Mouse (Mus musculus) heart, embryonic 15.5 days (tissue): ENCODE measurements around the gene Gdf15. TPM values are rescaled to one million over a fixed set of nuclear protein-coding genes. Genes with fewer than 3 reads are reported as not detected.

Experiments
- ATAC-seq: fragments of 200-750 bp; cut with Nextera tagmentation; replicated peaks from 2 replicates; pipeline ENCODE4 v1.8.0; 2017; ENCODE audit warnings: low read depth, moderate TSS enrichment; ENCODE audit not compliant: insufficient number of reproducible peaks, insufficient read depth, low FRiP score
- H3K27ac ChIP-seq: fragments of 300-500 bp; sonication (generic); 2 replicates; pipeline ENCODE4 v1.5.1; 2015; ENCODE audit warnings: mild to moderate bottlenecking, inconsistent platforms
- H3K27me3 ChIP-seq: fragments of 300-500 bp; sonication (generic); 2 replicates; pipeline ENCODE4 v1.6.1; 2015; ENCODE audit warnings: inconsistent platforms
- H3K36me3 ChIP-seq: fragments of 300-500 bp; sonication (generic); 2 replicates; pipeline ENCODE4 v1.6.1; 2015; ENCODE audit warnings: mild to moderate bottlenecking, inconsistent platforms
- H3K4me1 ChIP-seq: fragments of 300-500 bp; sonication (generic); replicated peaks from 2 replicates; pipeline ENCODE4 v1.6.1; 2015; ENCODE audit warnings: inconsistent platforms
- H3K4me2 ChIP-seq: fragments of 300-500 bp; sonication (generic); 2 replicates; pipeline ENCODE4 v1.6.1; 2015; ENCODE audit warnings: inconsistent platforms, mild to moderate bottlenecking, moderate library complexity
- H3K4me3 ChIP-seq: fragments of 300-500 bp; sonication (generic); 2 replicates; pipeline ENCODE4 v1.5.1; 2015; ENCODE audit warnings: mild to moderate bottlenecking, inconsistent platforms
- H3K9ac ChIP-seq: fragments of 300-500 bp; sonication (generic); 2 replicates; pipeline ENCODE4 v1.6.1; 2015; ENCODE audit warnings: mild to moderate bottlenecking, inconsistent platforms
- H3K9me3 ChIP-seq: fragments of 300-500 bp; sonication (generic); replicated peaks from 2 replicates; pipeline ENCODE4 v1.6.1; 2016; ENCODE audit warnings: inconsistent platforms
- WGBS: fragments of 180-500 bp; shearing (Covaris S2); methylation state at CpG from one replicate; pipeline ENCODE4 v1.1.7; 2015; ENCODE audit warnings: mixed read lengths; 5-methylcytosine and 5-hydroxymethylcytosine counted together
- polyA plus RNA-seq: library from polyadenylated mRNA; unstranded; fragments of >200 nt; fragmentation: Nextera tagmentation; extraction: Ambion mirVana; gene quantifications from 2 replicates; pipeline ENCODE4 v1.2.1, GENCODE M21; 2015

The Gdf15 gene
- polyA plus RNA-seq, 1 experiment from 2014 or later, result 0.89 TPM

DNA sequence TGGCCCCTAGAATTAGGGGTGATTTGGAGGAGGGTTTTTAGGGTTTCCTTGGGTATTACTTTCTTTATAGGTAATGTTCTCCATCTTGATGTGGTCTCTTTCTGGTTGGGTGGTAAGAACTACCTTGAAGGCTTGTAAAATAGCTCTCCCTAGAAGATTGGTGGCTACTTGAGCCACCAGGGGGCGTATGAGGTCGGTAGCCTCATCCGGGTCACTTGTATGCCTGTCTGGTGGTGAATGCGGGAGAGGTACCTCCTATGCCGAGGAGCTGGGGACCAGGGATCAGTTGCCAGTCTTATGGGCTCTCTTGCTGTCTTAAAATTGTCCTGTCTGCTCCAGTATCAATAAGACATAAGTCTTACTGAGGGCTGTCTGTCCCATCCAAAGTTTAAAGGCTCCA lies 7.2 kb downstream of the Gdf15 start:
- 18% methylated on average over 5 of the region's 5 CpGs for WGBS

DNA sequence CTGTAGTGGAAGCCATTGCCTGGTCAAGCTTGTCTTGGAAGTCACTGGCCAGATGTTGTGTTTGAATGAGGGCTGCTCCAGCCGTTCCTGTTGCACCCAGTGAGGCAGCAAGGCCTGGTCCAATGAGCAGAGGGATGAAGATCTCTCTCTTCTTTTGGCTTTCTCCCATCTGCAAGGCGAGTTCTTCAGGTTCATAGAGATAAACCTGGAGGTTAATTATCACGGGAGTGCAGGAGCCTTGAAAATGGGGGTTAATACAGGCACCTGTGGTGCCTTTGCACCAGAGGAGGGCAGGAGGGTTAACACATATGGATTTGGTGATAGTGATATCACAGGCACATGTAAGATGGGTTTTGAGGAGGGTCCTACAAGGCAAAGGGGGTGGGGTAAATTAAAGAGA lies 10.0 kb downstream of the Gdf15 start:
- H3K4me2 ChIP-seq, result no peak overlapping the region
- no peak overlapping the region for H3K27ac ChIP-seq
- H3K27me3 ChIP-seq, result peaks cover 15% of the 10 kb centered on the region
- no peak for ATAC-seq
- no peak overlapping the region for H3K4me3 ChIP-seq
- WGBS, result 42% methylated on average over 3 of the region's 3 CpGs
- no peaks in the 10 kb centered on the region for H3K9me3 ChIP-seq
- H3K9ac ChIP-seq, result no peak overlapping the region
- no peaks in the 10 kb centered on the region for H3K36me3 ChIP-seq
- H3K4me1 ChIP-seq, result peaks cover 4% of the 10 kb centered on the region; the same call in 1 of the 2 replicates

More for the DNA sequence above, 7.2 kb downstream of the Gdf15 start:
- H3K27me3 ChIP-seq, result peaks cover 12% of the 10 kb centered on the region
- H3K27ac ChIP-seq, result no peak overlapping the region
- no peaks in the 10 kb centered on the region for H3K36me3 ChIP-seq
- H3K9ac ChIP-seq, result no peak overlapping the region
- no peaks in the 10 kb centered on the region for H3K9me3 ChIP-seq
- H3K4me2 ChIP-seq, result no peak overlapping the region
- peaks cover 11% of the 10 kb centered on the region for H3K4me1 ChIP-seq
- H3K4me3 ChIP-seq, result no peak overlapping the region
- no peak for ATAC-seq

GRCm38 (mm10) chr8:70618888-70619334 lies 13.3 kb downstream of the Gdf15 start:
- WGBS, result 30% methylated on average over 9 of the region's 9 CpGs
- H3K27ac ChIP-seq, result no peak overlapping the region
- no peak overlapping the region for H3K4me2 ChIP-seq
- no peaks in the 10 kb centered on the region for H3K9me3 ChIP-seq
- peaks cover 15% of the 10 kb centered on the region for H3K27me3 ChIP-seq
- H3K36me3 ChIP-seq, result no peaks in the 10 kb centered on the region
- no peak overlapping the region for H3K9ac ChIP-seq
- peak; percentile 47; the same call in 1 of the 2 replicates for ATAC-seq
- H3K4me1 ChIP-seq, result no peaks in the 10 kb centered on the region; the same call in 1 of the 2 replicates
- H3K4me3 ChIP-seq, result no peak overlapping the region

- H3K4me1 ChIP-seq, result no peaks in the 10 kb centered on the region; the same call in 1 of the 2 replicates
- WGBS, result 70% methylated on average over 11 of the region's 11 CpGs
- H3K4me2 ChIP-seq, result no peak overlapping the region
- 0 out of 2 replicates have a peak overlapping the region, but pooled peaks have one; percentile 4 for H3K4me3 ChIP-seq
- no peaks in the 10 kb centered on the region for H3K36me3 ChIP-seq
- ATAC-seq, result no peak
- peak overlapping the region; percentile 27; the same call in 1 of the 2 replicates for H3K27ac ChIP-seq
- peaks cover 15% of the 10 kb centered on the region for H3K27me3 ChIP-seq
- no peaks in the 10 kb centered on the region for H3K9me3 ChIP-seq
- peak overlapping the region; percentile 14; the same call in 1 of the 2 replicates for H3K9ac ChIP-seq
Measured at GRCm38 (mm10) chr8:70617985-70618384, 14.3 kb downstream of the Gdf15 start.

DNA sequence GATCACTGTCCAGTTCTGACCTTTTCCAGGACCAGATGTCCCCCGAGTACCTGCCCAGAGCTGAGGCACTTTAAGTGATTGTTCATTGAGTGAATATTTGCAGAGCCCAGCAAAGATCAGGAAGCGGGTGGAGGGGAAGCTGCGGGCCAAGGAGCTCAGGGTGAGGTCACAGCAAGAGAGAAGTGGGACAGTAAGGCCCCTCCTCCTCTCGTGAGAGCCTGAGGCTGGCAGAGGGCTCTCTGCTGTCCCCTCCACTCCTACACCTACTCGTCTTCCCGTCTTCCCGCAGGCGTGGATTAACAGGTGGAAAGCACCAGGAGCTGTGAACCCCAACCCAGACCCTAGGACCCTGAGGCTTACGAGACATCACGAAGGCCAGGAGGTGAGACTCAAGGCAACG lies 15.6 kb downstream of the Gdf15 start:
- H3K4me2 ChIP-seq, result no peak overlapping the region
- peaks cover 2% of the 10 kb centered on the region for H3K4me1 ChIP-seq
- WGBS, result 47% methylated on average over 11 of the region's 11 CpGs
- ATAC-seq, result no peak
- H3K4me3 ChIP-seq, result no peak overlapping the region
- H3K9ac ChIP-seq, result no peak overlapping the region
- H3K9me3 ChIP-seq, result no peaks in the 10 kb centered on the region
- H3K27me3 ChIP-seq, result peaks cover 7% of the 10 kb centered on the region
- no peak overlapping the region for H3K27ac ChIP-seq
- H3K36me3 ChIP-seq, result no peaks in the 10 kb centered on the region

DNA sequence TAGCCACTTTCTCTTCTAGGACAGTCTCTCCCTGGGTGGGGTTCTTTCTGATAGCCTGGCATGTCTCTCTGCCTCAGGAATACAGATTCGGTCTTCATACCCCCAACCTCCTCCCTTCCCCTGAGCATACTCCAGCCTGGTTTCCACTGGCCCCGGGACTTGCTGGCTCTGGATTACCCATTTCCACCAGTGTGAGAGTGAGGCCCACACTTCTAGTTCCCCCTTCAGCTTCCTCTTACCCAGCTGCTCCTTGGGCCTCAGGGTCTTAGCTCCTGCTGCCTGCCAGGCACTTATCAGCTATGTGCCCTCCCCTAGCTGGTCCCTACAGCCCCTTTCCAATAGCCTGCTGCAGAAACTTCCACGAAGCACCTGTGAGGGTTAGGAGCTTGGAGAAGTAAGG lies 16.4 kb downstream of the Gdf15 start, which contains the start of gene Lrrc25:
Lrrc25 (plus strand) TSS at position 262 of the 400 bp plus-strand sequence.
- Histone ChIP-seq H3K36me3 (no peaks in the 10 kb centered on the region), H3K9me3 (no peaks in the 10 kb centered on the region), H3K4me3 (no peak within 1 kb of the TSS), H3K4me1 (peaks cover 9% of the 10 kb centered on the region), H3K27ac (no peak within 1 kb of the TSS), H3K9ac (no peak within 1 kb of the TSS), H3K4me2 (no peak within 1 kb of the TSS), H3K27me3 (peaks cover 3% of the 10 kb centered on the region; the same call in 1 of the 2 replicates)
- ATAC-seq, result no peak
- 73% methylated on average over 3 of the region's 3 CpGs for WGBS

DNA sequence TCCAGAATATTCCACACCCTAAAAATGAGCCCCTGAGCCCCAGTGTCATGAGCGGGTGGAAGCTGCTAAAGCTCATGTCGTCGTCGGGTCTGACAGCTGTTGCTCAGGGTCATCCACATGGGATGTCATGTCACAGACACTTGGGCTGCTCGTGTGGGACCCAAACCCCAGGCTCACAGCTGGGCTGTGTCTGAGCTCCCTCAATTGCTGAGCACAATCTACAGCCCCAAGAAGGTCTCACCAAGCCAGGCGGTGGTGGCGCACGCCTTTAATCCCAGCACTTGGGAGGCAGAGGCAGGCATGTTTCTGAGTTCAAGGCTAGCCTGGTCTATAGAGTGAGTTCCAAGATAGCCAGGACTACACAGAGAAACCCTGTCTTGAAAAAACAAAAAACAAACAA lies 17.0 kb downstream of the Gdf15 start:
- WGBS, result 72% methylated on average over 8 of the region's 8 CpGs
- no peak overlapping the region for H3K27ac ChIP-seq
- peaks cover 15% of the 10 kb centered on the region for H3K4me1 ChIP-seq
- no peaks in the 10 kb centered on the region for H3K9me3 ChIP-seq
- no peak overlapping the region for H3K4me2 ChIP-seq
- H3K27me3 ChIP-seq, result peaks cover 3% of the 10 kb centered on the region; the same call in 1 of the 2 replicates
- ATAC-seq, result no peak
- H3K9ac ChIP-seq, result no peak overlapping the region
- H3K36me3 ChIP-seq, result no peaks in the 10 kb centered on the region
- H3K4me3 ChIP-seq, result no peak overlapping the region

- no peak overlapping the region for H3K9ac ChIP-seq
- no peak overlapping the region for H3K4me2 ChIP-seq
- 0 out of 2 replicates have a peak, but pooled peaks cover 3% of the 10 kb centered on the region for H3K27me3 ChIP-seq
- H3K9me3 ChIP-seq, result no peaks in the 10 kb centered on the region
- WGBS, result 66% methylated on average over 5 of the region's 5 CpGs
- H3K27ac ChIP-seq, result no peak overlapping the region
- H3K4me1 ChIP-seq, result peaks cover 19% of the 10 kb centered on the region
- H3K4me3 ChIP-seq, result no peak overlapping the region
- H3K36me3 ChIP-seq, result no peaks in the 10 kb centered on the region
- no peak for ATAC-seq
Measured at GRCm38 (mm10) chr8:70614469-70614868, 17.8 kb downstream of the Gdf15 start.

DNA sequence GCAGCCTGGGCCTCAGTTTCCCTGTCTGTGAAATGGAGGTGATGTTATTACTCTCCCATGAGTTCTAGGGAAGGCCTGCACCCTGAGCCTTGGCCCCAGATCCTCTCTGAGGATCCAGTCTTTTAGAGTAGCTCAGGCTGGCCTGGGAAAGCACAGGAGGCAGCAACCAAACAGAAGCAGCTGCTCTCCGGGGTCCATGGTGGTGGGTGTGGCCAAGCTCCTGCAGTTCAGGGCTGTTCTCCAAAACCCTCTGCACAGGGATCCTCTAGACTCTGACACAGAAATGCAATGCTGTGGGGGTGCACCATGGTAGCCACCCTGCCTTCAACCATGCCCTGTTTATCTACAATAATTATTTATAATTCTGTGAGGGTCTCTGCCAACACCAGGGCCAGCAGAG lies 18.5 kb downstream of the Gdf15 start:
- Histone ChIP-seq H3K27ac (no peak overlapping the region), H3K4me1 (peaks cover 26% of the 10 kb centered on the region), H3K4me3 (no peak overlapping the region), H3K4me2 (no peak overlapping the region), H3K9me3 (no peaks in the 10 kb centered on the region), H3K36me3 (no peaks in the 10 kb centered on the region), H3K27me3 (0 out of 2 replicates have a peak, but pooled peaks cover 3% of the 10 kb centered on the region), H3K9ac (no peak overlapping the region)
- 16% methylated on average over 1 of the region's 1 CpGs for WGBS
- no peak for ATAC-seq

- ATAC-seq, result no peak
- peaks cover 46% of the 10 kb centered on the region for H3K4me1 ChIP-seq
- peak overlapping the region; percentile 55; the same call in 1 of the 2 replicates for H3K9ac ChIP-seq
- H3K9me3 ChIP-seq, result no peaks in the 10 kb centered on the region
- H3K4me3 ChIP-seq, result peak overlapping the region; percentile 85
- H3K36me3 ChIP-seq, result no peaks in the 10 kb centered on the region
- WGBS, result 2% methylated on average over 6 of the region's 6 CpGs
- H3K4me2 ChIP-seq, result peak overlapping the region; percentile 96
- peak overlapping the region; percentile 93 for H3K27ac ChIP-seq
- H3K27me3 ChIP-seq, result no peaks in the 10 kb centered on the region
Measured at GRCm38 (mm10) chr8:70611849-70612248, 20.4 kb downstream of the Gdf15 start.

GRCm38 (mm10) chr8:70610796-70611771 lies 21.2 kb downstream of the Gdf15 start:
- H3K4me2 ChIP-seq, result peak overlapping the region; percentile 96
- H3K36me3 ChIP-seq, result no peaks in the 10 kb centered on the region
- no peak for ATAC-seq
- under 1% methylated on average over 54 of the region's 54 CpGs for WGBS
- no peaks in the 10 kb centered on the region for H3K27me3 ChIP-seq
- peak overlapping the region; percentile 55 for H3K9ac ChIP-seq
- peak overlapping the region; percentile 93 for H3K27ac ChIP-seq
- H3K9me3 ChIP-seq, result no peaks in the 10 kb centered on the region
- peak overlapping the region; percentile 85 for H3K4me3 ChIP-seq
- H3K4me1 ChIP-seq, result peaks cover 53% of the 10 kb centered on the region
